Mouse (Mus musculus): ENCODE data around the gene 1700029J07Rik.

DNA sequence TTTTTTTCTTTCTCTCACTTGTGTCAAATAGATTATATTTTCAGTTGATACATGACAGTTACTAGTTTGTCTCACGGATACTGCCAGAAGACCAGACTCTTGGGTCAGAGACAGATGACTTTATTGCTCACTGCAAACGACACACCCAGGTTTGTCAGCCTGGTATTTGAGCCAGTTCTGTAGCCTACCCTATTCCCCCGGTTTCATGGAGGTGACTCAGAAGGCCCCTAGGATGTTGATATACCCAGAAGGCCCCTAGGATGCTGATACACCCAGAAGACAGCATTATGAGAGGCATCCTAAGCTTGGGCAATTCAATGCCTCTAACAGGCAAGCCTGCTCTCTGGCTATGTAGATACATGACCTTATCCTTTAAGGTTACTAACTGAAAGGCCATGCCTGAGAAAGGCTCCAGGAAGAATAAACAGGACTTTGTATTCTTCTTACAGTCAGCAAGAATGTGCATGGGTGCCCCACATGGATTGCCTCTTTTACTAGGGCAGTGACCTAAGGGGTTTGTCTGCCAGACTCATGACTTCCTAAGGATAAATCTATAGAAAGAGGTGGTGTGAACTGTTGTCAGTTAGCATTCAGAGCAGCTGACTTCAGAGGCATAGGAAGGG lies 32.1 kb upstream of the 1700029J07Rik start:
- no peak for TF ChIP-seq CTCF (IDR thresholded peaks at IDR 0.05; ENCODE audit: control insufficient read depth, insufficient read depth, insufficient replicate concordance, low read depth, low read length)
- no peak for TF ChIP-seq POLR2A (IDR thresholded peaks at IDR 0.05; ENCODE audit: control insufficient read depth, low read depth, low read length)
